Mouse (Mus musculus) embryonic facial prominence, embryonic 10.5 days (tissue): ENCODE results near the gene Raver2. TPM values are rescaled to one million over a fixed set of nuclear protein-coding genes. Genes with fewer than 3 reads are reported as not detected.
"Not testable (repeated sequence)": the region's sequence is repeated elsewhere in the genome, so short reads cannot be mapped to it uniquely, and the experiment has no call there.

Source experiments
- DNase-seq: peaks from one replicate; pipeline ENCODE4 v3.0.0-alpha.2; 2017; ENCODE audit warnings: low spot score
- H3K27ac ChIP-seq: fragments of 300-500 bp; sonication (generic); replicated peaks from 2 replicates; pipeline ENCODE4 v1.5.1; 2016; ENCODE audit warnings: mild to moderate bottlenecking
- H3K27me3 ChIP-seq: fragments of 300-500 bp; sonication (generic); replicated peaks from 2 replicates; pipeline ENCODE4 v1.6.1; 2016; ENCODE audit warnings: low read depth, mild to moderate bottlenecking; ENCODE audit not compliant: poor library complexity, severe bottlenecking
- H3K36me3 ChIP-seq: fragments of 300-500 bp; sonication (generic); replicated peaks from 2 replicates; pipeline ENCODE4 v1.6.1; 2016; ENCODE audit warnings: mild to moderate bottlenecking, moderate library complexity
- H3K4me1 ChIP-seq: fragments of 300-500 bp; sonication (generic); 2 replicates; pipeline ENCODE4 v1.6.1; 2016
- H3K4me3 ChIP-seq: fragments of 300-500 bp; sonication (generic); 2 replicates; pipeline ENCODE4 v1.5.1; 2016; ENCODE audit warnings: mild to moderate bottlenecking, moderate library complexity
- H3K9me3 ChIP-seq: fragments of 300-500 bp; sonication (generic); 2 replicates; pipeline ENCODE4 v1.6.1; 2016; ENCODE audit warnings: mild to moderate bottlenecking
- WGBS: fragments of 180-500 bp; shearing (Covaris S2); methylation state at CpG from one replicate; pipeline ENCODE4 v1.1.7; 2016; 5-methylcytosine and 5-hydroxymethylcytosine counted together
- polyA plus RNA-seq: library from polyadenylated mRNA; unstranded; fragments of >200 nt; fragmentation: Nextera tagmentation; extraction: Ambion mirVana; gene quantifications from 2 replicates; pipeline ENCODE4 v1.2.1, GENCODE M21; 2016

The Raver2 gene
- polyA plus RNA-seq, 1 experiment from 2014 or later = 12.0 TPM

DNA sequence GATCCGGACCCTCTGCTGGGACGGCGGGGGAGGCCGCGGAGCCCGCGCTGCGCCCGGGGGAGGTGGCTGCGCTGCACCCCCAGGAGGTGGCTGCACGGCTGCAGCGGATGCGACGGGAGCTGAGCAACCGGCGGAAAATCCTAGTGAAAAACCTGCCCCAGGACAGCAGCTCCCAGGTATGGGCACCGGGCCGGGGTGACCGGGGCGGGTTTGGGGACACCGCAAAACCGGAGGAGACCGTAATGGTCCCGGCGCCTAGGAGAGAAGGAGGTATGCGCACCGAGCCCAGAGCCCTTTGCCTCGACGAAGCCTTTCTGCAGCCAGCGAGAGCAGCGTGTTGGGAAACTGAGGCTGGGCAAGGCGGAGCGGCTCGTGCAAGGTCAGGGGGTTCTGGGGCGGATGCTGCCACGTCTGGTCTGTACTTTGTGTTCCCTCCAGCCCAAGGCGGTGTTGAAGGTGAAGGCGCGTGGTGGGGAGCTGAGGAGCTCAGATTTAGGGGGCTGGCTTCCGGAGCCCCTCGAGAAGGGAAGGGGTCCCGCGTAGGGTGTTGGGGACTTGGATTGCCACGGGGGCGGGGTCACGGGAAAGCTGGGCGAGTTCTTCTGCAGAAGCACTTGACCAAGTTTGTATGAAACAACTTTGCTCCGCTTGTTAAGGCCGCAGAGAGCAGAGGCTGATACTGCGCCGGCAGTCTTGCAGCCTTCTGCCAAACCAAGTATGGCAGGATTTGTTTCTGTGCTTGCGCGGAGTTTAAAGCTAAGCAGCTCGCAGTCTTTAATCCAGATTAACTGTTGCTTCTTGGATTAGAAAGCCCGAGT, 580 bp downstream of the Raver2 start:
- DNase-seq = peak; percentile 64
- WGBS = 2% methylated on average over 55 of the region's 55 CpGs
- H3K4me3 ChIP-seq = peak overlapping the region; percentile 90
- H3K36me3 ChIP-seq = no peaks in the 10 kb centered on the region
- H3K27me3 ChIP-seq = peaks cover 12% of the 10 kb centered on the region
- H3K27ac ChIP-seq = peak overlapping the region; percentile 90
- H3K9me3 ChIP-seq = no peaks in the 10 kb centered on the region
- H3K4me1 ChIP-seq = peaks cover 10% of the 10 kb centered on the region; the same call in 1 of the 2 replicates

DNA sequence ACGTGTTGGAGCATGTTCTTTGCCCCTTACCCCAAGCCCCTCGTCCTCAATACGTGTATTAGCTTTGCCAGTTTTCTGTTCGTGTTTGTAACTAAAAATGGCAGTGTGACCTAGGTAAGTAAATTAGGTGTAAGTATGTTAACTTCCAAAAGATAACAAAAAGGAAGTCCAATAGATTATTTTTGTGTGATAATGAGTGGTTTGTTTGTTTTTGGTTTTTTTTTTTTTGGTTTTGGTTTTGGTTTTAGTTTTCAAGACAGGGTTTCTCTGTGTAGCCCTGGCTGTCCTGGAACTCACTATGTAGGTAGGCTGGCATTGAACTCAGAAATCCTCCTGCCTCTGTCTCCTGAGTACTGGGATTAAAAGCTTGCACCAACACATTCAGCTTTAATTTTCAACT, 2.8 kb downstream of the Raver2 start:
- no peak for DNase-seq
- no peak overlapping the region for H3K4me3 ChIP-seq
- peaks cover 12% of the 10 kb centered on the region for H3K27me3 ChIP-seq
- no peak overlapping the region for H3K27ac ChIP-seq
- peaks cover 16% of the 10 kb centered on the region for H3K4me1 ChIP-seq
- no peaks in the 10 kb centered on the region for H3K36me3 ChIP-seq
- no peaks in the 10 kb centered on the region for H3K9me3 ChIP-seq
- 86% methylated on average over 4 of the region's 4 CpGs for WGBS

DNA sequence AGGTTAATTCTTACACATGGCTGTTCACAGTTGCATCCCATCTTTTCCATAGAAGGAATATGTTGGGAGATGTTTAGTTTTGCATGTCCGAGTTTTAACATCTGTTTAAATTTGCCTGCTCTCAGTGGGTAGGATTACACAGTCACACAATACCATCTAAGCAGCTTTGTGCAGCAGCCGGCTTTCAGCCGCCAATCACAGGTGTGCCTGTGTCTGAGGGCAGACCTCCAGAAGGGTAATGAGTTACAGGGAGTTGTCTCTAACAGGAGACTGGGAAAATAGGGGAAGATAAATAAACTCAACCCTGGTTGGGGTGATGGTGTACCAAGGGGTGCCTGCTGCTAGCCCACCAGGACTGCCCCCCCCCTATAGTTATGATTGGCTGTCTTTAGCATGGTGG, 7.6 kb downstream of the Raver2 start:
- WGBS = 37% methylated on average over 3 of the region's 3 CpGs

DNA sequence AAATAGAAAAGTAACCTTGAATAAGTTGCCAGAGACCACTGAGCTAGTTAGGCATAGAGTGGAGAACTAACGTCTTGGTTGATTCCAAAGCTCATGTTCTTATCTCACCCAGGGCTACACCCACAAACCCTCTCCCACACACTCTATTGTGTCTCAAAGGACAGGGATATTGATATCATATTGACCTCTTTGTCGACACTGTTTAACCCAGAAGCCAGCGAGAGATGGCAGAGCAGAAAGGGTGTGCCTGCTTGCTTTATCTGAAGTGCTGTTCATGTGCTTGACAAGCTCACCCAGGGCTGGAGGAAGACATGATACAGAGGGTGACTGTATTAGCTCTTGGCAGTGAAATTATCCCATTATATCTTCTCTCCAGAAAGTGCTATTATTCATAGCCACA, 11.2 kb downstream of the Raver2 start:
- WGBS = 70% methylated on average over 3 of the region's 3 CpGs
- peaks cover 48% of the 10 kb centered on the region for H3K4me1 ChIP-seq
- H3K36me3 ChIP-seq = no peaks in the 10 kb centered on the region
- no peaks in the 10 kb centered on the region for H3K27me3 ChIP-seq
- H3K27ac ChIP-seq = no peak overlapping the region
- H3K4me3 ChIP-seq = no peak overlapping the region
- no peak for DNase-seq
- H3K9me3 ChIP-seq = no peaks in the 10 kb centered on the region

More for the DNA sequence above, 7.6 kb downstream of the Raver2 start:
- H3K36me3 ChIP-seq = no peaks in the 10 kb centered on the region
- no peaks in the 10 kb centered on the region for H3K27me3 ChIP-seq
- peaks cover 27% of the 10 kb centered on the region for H3K4me1 ChIP-seq
- H3K9me3 ChIP-seq = no peaks in the 10 kb centered on the region
- no peak overlapping the region for H3K27ac ChIP-seq
- no peak for DNase-seq
- H3K4me3 ChIP-seq = no peak overlapping the region

DNA sequence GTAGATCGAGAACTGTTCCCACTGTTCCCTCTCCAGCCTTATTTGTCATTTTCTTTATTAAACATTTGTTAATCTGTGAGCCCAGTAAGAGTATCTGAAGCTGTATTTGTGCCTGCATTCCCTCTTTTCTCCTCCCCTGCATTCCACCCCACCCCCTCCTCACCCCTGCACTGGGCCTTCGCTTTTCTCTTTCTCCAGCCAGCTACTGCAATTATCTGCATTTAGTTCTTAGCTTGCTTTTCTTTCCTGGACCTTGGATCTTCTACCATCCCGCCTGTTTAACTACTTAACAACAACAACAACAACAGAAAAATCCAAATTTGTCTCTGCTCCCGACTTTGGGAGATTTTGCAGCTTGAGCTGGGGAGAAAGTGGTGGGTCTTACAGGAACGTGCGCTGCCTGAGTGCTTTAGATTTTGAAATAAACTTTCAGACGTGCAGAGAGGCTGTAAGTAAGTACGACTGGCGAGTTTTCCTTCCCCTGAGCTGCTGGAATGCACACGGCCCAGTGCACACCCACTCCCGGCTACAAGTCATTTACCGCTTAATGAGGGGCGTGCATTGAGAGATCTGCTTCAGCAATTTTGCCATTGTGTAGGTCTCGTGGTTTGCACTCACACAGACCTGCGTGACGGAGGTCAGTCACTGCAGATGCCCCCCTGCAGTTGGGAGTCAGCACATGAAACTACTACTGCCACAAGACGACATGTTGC, 13.5 kb downstream of the Raver2 start:
- H3K36me3 ChIP-seq = peaks cover 5% of the 10 kb centered on the region
- H3K9me3 ChIP-seq = no peaks in the 10 kb centered on the region
- peak; percentile 50 for DNase-seq
- peak overlapping the region; percentile 74 for H3K27ac ChIP-seq
- WGBS = 30% methylated on average over 17 of the region's 17 CpGs
- 0 out of 2 replicates have a peak overlapping the region, but pooled peaks have one; percentile 26 for H3K4me3 ChIP-seq
- H3K4me1 ChIP-seq = peaks cover 35% of the 10 kb centered on the region
- H3K27me3 ChIP-seq = no peaks in the 10 kb centered on the region

DNA sequence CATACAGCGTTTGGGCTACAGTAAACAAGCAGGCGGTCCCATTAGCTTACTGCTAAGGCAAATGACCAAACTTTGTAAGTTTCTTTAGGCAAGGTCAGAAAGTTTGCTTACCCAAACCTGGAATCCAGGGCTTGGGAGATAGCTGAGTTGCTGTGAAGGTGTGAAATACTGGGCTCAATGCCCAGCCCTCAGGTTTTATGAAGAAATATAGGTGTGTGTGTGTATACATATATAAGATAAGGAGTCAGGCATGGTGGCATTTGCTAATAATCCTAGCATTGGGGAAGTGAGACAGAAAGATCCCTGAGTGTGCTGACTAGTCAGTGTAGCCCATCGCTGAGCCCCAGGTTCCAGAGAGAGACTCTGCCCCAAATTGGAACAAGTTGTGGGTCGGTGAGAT, 16.1 kb downstream of the Raver2 start:
- H3K4me3 ChIP-seq = no peak overlapping the region
- DNase-seq = no peak
- H3K27ac ChIP-seq = no peak overlapping the region
- no peaks in the 10 kb centered on the region for H3K9me3 ChIP-seq
- peaks cover 5% of the 10 kb centered on the region for H3K36me3 ChIP-seq
- 88% methylated on average over 4 of the region's 4 CpGs for WGBS
- H3K27me3 ChIP-seq = no peaks in the 10 kb centered on the region
- H3K4me1 ChIP-seq = peaks cover 26% of the 10 kb centered on the region

DNA sequence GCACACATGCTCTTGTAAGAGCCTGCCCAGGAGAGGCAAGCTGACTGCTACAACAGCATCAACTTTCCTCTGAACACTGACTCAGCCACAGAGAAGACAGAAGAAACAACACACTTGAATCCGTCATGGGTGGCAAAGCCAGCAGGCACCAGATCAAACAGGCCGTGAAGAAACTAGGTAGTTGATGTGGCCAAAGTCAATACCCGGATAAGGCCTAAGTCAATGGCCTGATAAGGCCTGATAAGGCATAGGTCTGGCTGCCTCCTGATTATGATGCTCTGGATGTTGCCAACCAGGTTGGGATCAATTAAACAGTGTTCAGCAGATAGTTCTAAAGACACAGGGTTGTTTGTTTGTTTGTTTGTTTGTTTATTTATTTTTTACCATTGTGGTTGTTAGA, 17.3 kb downstream of the Raver2 start:
- no peaks in the 10 kb centered on the region for H3K9me3 ChIP-seq
- H3K36me3 ChIP-seq = peaks cover 5% of the 10 kb centered on the region
- H3K27ac ChIP-seq = no peak overlapping the region
- peaks cover 26% of the 10 kb centered on the region for H3K4me1 ChIP-seq
- no peak for DNase-seq
- WGBS = 92% methylated on average over 3 of the region's 3 CpGs
- no peaks in the 10 kb centered on the region for H3K27me3 ChIP-seq
- H3K4me3 ChIP-seq = no peak overlapping the region

DNA sequence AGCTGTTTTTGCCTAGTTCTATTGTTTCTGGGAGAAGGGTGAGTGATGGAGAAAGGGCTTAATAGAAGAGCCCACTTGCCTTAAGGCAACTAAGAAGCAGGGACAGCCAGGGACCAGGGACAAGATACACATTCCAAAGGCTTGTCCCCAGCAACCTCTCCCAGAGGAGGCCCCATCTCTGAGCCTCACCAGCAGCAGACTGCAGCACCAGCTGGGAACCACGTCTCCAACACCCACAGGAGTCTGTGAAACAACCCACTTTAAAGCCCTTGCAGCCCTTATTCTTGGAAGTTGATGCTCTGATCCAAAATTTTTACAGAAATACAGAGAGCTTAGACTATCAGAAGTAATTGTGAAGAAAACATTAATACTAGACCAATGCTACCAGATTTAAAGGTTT, 18.9 kb downstream of the Raver2 start:
- WGBS = 30% methylated on average over 1 of the region's 1 CpGs
- peaks cover 13% of the 10 kb centered on the region for H3K4me1 ChIP-seq
- no peak overlapping the region for H3K27ac ChIP-seq
- no peaks in the 10 kb centered on the region for H3K9me3 ChIP-seq
- peaks cover 5% of the 10 kb centered on the region for H3K36me3 ChIP-seq
- no peak for DNase-seq
- no peaks in the 10 kb centered on the region for H3K27me3 ChIP-seq
- no peak overlapping the region for H3K4me3 ChIP-seq

DNA sequence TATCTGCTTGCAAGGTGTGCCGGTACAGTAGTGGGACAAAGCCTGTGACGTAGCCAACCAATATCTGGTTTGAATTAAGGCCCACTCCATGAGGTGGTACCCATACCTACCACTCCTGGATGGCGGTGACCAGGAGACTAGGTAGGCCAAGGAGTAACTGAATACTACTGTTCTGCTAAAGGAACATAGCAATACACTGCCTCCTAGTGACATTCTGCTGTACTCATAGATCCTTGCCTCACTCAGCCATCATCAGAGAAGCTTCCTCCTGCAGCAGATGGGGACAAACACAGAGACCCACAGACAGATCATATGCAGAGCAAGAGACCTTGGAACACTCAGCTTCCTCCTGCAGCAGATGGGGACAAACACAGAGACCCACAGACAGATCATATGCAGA, 21.8 kb downstream of the Raver2 start:
- H3K36me3 ChIP-seq = not testable (repeated sequence)
- 91% methylated on average over 3 of the region's 3 CpGs for WGBS

DNA sequence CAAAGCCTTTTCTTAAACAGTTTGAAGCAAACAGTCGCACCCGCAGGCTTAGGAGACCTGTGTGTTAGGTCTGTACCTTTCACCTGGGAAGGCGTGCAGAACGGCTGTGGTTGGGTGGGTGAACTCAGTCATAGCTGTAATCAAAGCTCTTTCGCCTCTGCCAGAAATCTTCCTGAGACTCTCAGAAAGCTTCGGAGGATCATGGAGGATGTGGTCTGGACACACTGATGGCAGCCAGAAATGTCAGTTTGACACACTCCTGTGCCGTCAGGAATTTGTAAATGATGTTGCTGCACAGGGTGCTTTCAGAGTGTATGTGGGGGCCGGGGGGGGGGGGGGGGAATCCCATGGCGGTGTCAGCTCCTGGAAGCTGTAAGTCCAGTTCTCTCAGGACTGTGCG, 24.5 kb downstream of the Raver2 start:
- H3K27ac ChIP-seq = no peak overlapping the region; the same call in 1 of the 2 replicates
- H3K4me1 ChIP-seq = peaks cover 16% of the 10 kb centered on the region
- 74% methylated on average over 10 of the region's 10 CpGs for WGBS
- H3K36me3 ChIP-seq = peaks cover 7% of the 10 kb centered on the region; the same call in 1 of the 2 replicates
- no peak overlapping the region for H3K4me3 ChIP-seq
- DNase-seq = no peak
- H3K9me3 ChIP-seq = no peaks in the 10 kb centered on the region
- no peaks in the 10 kb centered on the region for H3K27me3 ChIP-seq

More for the DNA sequence above, 21.8 kb downstream of the Raver2 start:
- peaks cover 18% of the 10 kb centered on the region for H3K4me1 ChIP-seq
- not testable (repeated sequence) for H3K4me3 ChIP-seq, H3K9me3 ChIP-seq, H3K27ac ChIP-seq, DNase-seq, H3K27me3 ChIP-seq

DNA sequence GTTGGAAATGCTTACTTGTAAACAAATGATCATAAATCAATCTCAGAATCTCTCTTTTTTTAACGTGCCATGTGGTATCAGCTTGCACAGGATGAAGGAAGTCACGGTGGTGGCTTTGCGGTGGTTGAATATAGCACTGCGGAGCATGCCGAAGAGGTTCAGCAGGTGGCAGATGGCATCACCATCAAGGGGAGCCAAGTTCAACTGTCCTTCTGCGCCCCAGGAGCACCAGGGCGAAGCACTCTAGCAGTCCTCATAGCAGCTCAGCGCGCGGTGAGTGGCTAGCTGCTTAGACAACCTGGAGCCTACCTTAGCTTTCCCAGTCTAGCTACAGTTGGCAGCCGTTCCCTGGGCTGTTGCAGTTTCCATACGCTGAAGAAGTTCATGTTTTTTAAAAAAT, 38.3 kb downstream of the Raver2 start:
- no peak for DNase-seq
- Histone ChIP-seq H3K9me3 (peaks cover 10% of the 10 kb centered on the region; the same call in 1 of the 2 replicates), H3K36me3 (peaks cover 42% of the 10 kb centered on the region), H3K27me3 (no peaks in the 10 kb centered on the region), H3K4me1 (peaks cover 13% of the 10 kb centered on the region; the same call in 1 of the 2 replicates), H3K4me3 (no peak overlapping the region), H3K27ac (no peak overlapping the region)
- 91% methylated on average over 12 of the region's 12 CpGs for WGBS

DNA sequence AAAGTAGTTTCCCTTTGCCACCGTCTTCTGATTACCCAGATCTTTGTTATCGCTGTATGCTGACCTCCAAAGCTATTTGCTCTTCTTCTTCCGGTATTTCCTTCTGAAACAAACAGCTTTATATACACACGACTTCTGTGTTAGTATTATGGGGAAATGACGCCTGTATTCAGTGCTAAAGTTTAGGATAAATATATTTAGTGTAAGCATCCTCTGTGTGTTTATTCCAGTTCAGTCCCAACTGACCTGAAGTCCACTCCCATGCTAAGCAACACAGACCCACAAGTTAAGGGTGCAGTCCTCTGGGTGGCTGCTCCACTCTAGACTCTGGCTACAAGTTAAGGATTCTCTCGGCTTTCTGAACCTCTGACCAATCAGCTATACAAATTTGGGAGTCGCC, 52.2 kb downstream of the Raver2 start:
- Histone ChIP-seq H3K9me3 (no peaks in the 10 kb centered on the region), H3K27me3 (no peaks in the 10 kb centered on the region), H3K4me3 (no peak overlapping the region), H3K4me1 (no peaks in the 10 kb centered on the region), H3K36me3 (peaks cover 31% of the 10 kb centered on the region), H3K27ac (no peak overlapping the region)
- no peak for DNase-seq
- 93% methylated on average over 7 of the region's 7 CpGs for WGBS

DNA sequence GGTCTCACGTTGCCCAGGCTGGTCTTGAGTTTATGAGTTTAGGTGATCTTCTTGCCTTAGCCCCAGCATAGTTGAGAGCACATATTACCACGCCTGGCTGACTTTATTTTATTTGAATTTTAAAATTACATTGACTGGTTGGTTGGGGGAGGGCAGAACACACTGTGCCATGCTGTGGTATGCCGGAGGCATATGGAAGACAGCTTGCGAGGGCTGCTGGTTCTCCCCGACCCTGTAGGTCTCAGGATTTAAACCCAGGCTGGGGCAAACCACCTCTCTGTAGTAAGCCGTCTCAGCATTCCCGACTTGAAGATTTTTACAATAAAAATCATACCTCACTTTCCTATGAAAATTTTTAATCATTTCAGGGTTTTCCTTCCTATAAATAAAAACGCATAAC, 66.2 kb downstream of the Raver2 start:
- Histone ChIP-seq H3K27me3 (no peaks in the 10 kb centered on the region), H3K4me1 (no peaks in the 10 kb centered on the region), H3K36me3 (peaks cover 19% of the 10 kb centered on the region), H3K9me3 (no peaks in the 10 kb centered on the region), H3K4me3 (no peak overlapping the region), H3K27ac (no peak overlapping the region)
- no peak for DNase-seq
- 91% methylated on average over 8 of the region's 8 CpGs for WGBS
